Mouse (Mus musculus): ENCODE measurements around the gene Nipa2. TPM values are rescaled to one million over a fixed set of nuclear protein-coding genes. Genes with fewer than 3 reads are reported as not detected.
A peak's percentile ranks its signal among the peaks of the same experiment; 100 is the strongest.

Nipa2 gene
- total RNA-seq (2021), result 10 to 100 TPM; 52.9 to 54.2 TPM
- long read RNA-seq, experiment 1, transcript Nipa2-201 (7 exons, 3,197 nt), result major isoform, 14 of 23 reads
- long read RNA-seq, experiment 1, transcript Nipa2-202 (6 exons, 3,039 nt), result minor isoform, 6 of 23 reads
- long read RNA-seq, experiment 1, partial matches to known transcripts, result 0 of 23 reads
- long read RNA-seq, experiment 1, other reads (novel, unspliced or antisense), result 3 of 23 reads
- long read RNA-seq, experiment 2, transcript Nipa2-202 (6 exons, 3,039 nt), result minor isoform, 6 of 32 reads
- long read RNA-seq, experiment 2, transcript Nipa2-201 (7 exons, 3,197 nt), result major isoform, 18 of 32 reads
- long read RNA-seq, experiment 2, partial matches to known transcripts, result 0 of 32 reads
- long read RNA-seq, experiment 2, other reads (novel, unspliced or antisense), result 8 of 32 reads

DNA sequence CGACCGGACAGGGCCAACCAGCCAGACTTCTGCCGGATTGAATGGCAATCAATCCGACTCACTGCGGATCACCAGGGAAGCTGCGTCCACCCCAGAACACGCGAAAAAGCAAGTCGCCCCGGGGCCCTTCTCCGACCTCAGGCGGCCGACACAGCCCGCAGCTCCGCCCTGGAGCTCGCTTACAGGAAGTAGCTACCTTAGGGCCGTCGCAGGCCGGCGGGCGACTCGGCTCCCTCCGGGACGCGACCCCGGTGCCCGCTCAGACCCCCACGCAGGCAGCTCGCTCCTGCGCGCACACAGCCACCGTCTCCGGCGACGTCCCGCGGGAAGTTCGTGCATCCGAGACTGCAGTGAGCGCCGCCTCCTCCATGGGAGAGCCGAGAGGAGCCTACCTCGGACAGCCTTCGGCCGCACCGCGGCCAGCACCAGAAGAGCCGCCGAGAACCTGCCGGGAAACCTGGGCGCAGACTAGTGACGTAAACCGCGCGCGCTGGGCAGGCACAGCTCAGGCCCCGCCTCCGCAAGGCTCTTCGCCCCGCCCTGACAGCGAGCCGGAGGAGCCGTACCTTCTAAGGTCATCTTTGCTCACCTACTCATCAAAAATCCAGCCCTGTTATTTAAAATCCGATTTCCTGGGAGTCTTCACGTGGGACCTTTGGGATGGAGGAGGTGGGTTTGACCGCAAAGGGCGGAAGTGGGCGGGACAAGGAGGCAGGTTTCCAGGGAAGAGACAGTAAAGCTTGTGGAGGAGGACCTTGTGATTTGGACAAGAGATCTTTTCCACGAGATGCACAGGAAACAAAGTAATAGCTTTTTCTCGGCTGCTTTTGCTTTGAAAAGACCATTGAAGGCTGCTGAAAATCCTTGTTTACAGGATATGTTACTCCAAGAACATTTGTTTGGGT lies at the start of gene Nipa2:
TSS of gene Nipa2 (minus strand) at position 473 of the 905 bp plus-strand sequence.
- peak; percentile 86 to 88 for DNase-seq (ENCODE audit: low spot score in 2 of 2)

DNA sequence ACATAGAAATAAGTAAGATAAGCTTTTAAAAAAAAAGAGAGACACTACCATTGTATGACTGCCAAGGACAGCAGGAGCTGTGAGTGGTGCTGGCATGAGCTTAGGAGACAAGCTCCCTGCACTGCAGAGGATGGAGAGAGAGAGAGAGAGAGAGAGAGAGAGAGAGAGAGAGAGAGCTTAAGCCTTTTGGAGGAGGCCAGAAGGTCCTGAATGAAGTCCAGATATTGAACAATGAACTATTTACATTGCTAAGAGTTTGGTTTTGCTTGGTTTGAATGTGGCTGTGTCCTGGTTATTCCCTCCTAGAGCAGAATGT lies 48.7 kb upstream of the Nipa2 start:
- DNase-seq (ENCODE audit: low spot score in 2 of 2), result no peak

DNA sequence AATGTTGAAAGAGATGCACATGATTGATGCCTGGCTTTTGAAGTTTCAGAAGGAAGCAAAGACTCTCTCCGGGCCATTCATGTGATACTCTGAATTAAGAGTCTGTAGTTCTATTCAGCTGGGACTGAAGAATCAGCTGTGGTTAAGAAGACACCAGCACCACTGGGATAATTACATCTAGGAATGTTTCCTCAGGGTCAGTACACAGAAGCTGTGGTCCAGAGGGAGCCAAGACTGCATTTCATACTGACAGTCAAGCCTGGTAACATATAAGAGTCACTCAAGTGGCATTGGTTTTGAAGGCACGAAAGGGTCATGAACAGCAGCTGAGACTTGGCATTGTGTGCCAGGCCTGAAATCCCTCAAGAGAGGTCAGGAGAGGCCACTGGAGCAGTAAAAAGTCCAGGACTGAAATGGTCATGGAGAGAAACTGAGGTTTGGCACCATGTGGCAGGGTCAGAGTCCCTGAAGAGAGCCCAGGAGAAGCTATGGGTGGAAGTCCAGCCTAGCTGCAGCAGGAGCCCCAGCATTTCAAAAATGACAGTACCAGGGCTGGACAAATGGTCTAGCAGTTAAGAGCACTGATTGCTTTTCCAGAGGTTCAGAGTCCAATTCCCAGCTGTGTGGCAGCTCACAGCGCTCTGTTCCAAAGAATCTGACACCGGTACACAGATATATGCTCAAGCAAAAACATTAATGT lies 48.2 kb upstream of the Nipa2 start:
- DNase-seq (ENCODE audit: low spot score in 2 of 2), result no peak

DNA sequence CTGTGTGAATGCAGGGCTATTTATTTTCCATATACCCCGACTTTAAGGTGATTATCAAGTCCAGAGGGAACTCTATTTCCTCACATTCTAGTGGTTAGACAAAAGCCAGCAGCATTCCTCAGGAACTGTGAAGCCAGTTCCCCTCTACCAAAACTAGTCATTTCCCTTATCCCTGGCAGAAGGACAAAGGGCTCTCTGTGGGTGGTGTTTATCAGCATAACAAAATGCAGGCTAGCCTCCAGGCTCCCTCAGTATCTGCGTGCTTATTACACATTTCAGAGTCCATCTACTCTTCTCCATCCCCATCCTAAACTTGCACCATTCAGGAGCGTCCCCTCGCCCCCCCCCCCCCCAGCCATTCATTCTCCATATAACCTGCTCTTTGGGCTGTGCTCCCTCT lies 36.7 kb upstream of the Nipa2 start:
- no peak for DNase-seq (ENCODE audit: low spot score in 2 of 2)

DNA sequence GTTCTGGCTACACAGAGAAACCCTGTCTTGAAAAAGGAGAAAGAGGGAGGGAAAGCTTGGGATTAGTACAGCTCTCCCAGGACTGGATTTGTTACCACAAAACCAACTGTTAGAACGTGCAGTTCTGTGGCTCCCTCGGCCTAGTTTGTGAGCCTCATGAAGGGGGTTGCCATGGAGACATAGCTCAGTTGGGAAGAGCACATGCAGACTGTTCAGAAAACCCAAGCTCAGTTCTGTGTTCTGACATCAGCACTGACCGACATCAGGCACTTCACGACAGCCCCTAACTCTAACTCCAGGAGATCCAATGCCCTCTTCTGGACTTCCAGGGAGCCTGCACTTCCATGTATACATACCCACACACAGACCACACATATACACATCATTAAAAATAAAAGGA lies 32.7 kb upstream of the Nipa2 start:
- no peak for DNase-seq (ENCODE audit: low spot score in 2 of 2)

DNA sequence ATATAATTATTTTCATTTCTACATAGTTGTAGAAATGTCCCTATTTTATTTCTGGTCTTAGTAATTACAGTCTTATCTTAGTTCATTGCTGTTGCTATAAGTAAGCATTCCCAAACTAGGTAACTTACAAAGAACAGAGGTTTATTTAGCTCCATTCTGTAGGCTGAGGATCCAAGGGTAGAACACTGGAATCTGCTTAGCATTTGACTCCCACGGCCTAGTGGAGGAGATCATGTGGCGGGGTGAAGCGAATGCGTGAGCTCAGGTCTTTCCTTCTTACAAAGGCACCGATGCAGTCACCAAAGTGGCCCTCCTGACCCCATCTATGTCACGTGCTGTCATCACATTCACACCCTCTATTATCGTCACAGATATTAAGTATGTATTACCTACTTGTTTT lies 29.6 kb upstream of the Nipa2 start:
- DNase-seq (ENCODE audit: low spot score in 2 of 2), result no peak

DNA sequence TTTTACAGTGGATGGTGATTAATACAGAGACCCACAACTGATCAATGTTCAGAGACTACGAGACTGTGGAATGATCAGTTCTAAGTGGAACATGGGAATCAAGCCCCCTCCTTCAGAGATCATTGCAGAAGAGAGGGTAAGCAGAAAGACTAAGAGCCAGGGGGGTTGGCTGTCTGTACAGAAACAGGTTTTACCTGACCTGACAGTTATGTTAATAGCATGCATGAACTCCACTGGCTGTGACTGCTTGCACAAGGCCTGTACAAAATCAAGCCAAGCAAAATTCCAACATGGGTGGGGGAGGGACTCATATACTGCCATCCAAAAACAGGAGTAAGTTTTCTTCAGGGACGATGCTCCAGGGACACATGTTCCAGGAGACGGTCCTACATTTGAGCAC lies 28.9 kb upstream of the Nipa2 start:
- DNase-seq (ENCODE audit: low spot score in 2 of 2), result no peak

DNA sequence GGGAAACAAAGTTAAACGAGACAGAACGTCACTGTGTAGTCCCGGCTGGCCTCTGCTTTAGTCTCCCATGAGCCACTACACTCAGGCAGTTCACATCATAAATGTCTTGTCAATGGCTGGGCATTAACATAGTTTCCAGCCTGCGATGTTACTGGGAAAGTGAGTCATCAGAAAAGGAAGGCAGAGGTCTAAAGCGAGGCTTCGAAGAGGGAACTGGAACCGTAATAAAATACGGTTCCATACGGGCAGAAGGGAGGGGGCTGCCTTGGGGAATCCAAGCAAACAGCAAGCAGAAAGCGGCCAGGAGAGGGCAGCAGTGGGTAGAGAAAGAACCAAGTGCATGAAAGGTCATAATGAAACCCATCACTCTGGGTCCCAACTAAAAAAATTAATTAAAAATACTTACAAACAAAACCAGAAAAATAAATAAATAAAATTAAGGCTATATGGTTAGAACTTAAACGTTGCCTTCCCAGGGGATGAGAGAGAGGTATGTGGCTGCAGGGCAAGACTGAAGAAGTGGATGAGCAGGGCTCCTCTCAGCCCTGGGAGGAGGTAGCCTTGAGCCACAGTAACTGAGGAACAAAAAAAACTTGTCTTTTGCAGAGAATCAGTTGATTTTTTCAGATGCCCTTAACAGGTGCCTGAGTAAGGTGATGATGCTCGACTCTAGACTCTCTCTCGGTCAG lies 24.4 kb upstream of the Nipa2 start:
- DNase-seq (ENCODE audit: low spot score in 2 of 2), result peak; percentile 38 to 40

DNA sequence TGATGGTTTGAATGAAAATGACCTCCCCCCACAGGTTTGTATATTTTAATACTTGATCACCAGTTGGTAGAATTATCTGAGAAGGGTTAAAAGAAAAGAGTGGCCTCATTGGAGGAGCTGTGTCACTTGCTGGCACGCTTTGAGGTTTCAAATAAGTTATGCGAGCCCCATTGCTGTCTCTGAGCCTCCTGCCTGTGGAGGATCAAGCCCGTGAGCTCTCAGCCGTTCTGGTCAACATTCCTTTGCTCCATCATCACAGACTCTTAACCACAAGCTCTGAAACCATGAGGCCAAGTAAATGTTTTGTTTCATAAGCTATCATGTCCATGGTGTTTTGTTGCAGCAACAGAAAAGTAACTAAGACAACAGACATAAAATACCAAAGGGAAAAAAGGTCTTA lies 22.5 kb upstream of the Nipa2 start:
- no peak for DNase-seq (ENCODE audit: low spot score in 2 of 2)

DNA sequence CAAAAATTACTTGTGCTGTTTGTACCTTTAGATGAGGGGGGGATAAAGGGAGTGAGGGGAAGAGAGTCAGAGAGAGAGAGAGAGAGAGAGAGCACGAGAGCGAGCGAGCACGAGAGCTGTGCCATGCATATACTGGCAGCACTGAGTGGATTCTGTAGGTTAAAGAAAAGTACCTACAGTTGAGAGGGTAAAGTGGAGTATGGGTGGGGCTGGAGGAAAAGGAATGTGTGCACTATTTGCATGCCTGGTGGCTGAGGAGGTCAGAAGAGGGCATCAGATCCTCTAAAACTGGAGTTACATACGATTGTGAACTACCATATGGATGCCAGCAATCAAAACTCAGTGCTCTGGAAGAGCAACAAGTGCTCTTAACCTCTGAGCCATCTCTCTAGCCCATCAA lies 20.8 kb upstream of the Nipa2 start:
- DNase-seq (ENCODE audit: low spot score in 2 of 2), result no peak

DNA sequence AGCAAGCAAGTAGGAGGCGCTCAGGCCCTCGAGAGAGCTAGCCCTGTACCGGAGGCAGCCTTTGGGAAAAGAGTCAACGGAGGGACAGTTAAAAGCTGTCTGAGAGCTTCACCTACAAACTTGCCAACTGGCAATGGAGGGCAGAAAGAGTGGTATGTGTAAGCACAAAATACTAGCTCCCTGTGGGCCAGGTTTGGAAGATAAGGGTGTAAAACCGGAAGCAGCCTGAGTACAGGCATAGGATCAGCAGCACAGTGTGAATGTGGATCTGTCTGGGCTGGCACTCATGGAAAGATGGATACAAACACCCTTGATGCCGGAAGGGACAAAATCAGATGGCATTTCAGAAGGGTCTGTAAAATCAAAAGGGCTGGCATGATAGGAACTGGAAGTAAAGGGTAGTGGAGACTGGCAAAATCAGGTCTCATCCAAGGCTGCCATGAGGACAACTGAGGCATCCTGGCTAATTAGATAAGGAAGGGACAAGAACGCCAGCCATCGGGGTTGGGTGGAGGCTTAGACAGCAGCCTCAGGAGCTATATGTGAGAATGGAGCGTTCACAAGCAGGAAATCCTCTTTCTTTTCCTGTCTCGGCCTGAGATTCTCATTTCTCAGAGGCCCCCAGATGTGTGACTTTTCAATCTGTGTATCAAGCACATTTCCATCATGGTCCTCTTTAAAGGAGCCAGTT lies 19.9 kb upstream of the Nipa2 start:
- DNase-seq (ENCODE audit: low spot score in 2 of 2), result no peak

DNA sequence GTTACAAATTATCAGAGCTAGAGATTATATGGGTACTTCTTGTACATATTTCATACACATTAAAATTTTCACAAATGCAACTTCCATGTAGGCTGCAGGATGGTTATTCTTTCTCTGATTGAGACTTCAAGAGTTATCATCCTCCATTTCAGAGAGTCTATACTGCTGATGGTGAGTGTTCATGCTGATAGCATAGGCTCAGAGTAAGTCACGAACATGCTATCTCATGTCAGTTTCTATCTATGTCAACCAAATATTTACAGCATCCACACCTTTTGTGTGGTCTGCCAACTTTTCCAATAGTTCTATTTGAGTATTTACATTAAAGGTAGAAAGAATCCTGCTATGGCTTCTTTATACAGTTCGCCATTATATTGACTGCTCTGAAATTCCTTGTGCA lies 19.2 kb upstream of the Nipa2 start:
- DNase-seq (ENCODE audit: low spot score in 2 of 2), result no peak

DNA sequence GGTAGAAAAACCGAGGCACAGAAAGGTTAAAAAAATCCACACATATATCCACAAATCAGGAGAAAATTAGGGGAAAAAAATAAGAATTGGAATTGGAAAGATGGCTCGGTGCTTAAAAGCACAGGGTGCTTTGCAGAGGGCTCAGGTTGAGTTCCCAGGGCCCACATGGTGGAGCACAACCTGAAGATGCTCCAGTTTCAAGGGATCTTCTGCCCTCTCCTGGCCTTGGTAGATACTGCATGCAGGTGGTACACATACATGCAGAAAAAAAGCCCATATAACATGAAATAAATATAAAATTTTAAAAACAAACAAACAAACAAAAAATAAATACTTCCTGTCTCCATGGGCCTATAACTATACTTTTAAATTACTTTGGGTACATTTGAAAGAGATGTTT lies 12.2 kb upstream of the Nipa2 start:
- DNase-seq (ENCODE audit: low spot score in 2 of 2), result no peak

DNA sequence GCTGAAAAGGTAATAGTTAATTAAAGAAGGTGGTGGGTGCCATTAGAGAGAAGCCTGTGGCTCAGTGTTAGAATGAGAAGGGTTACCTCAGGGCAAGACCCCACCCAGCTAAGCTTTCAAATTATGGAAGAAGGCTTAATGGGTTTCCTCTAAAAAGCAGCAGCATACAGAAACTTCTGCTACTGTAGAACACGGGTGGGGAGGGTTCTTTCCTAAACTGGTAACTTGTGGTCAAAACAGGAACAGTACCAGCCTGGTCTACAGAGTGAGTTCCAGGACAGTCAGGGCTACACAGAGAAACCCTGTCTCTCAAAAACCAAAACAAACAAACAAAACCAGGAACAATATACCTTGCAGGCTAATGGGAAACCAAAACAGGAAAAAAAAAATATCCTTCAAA lies 7.1 kb upstream of the Nipa2 start:
- no peak for DNase-seq (ENCODE audit: low spot score in 2 of 2)

DNA sequence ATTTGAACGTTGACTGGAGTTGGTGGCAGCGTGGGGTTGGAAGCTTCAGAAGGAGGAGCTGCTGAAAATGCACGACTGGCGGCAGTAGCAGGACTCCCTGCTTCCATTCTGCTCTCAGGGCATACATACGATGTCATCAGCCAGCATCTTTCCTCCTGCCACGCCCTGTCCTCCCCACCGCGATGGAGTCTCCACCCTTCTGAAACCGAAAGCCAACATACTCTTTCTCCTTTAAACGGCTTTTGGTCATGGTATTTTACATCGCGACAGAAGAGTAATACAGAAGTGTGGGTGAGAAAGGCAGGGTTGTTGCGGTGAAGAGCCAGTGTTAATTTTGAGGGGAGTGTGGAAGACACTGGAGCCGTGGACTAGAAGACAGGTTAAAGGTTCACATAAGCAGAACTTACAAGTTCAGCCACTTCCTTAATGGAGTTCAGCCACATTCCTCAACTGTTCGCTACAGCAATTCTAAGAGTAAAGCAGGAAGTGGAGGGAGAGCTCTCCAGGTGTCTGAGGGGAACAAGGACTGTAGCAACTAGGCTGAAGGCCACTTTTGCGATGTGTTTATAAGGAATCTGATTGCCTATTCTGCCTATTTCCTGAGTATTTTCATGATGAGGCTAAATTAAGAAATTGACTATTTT lies 6.1 kb upstream of the Nipa2 start:
- no peak for DNase-seq (ENCODE audit: low spot score in 2 of 2)

DNA sequence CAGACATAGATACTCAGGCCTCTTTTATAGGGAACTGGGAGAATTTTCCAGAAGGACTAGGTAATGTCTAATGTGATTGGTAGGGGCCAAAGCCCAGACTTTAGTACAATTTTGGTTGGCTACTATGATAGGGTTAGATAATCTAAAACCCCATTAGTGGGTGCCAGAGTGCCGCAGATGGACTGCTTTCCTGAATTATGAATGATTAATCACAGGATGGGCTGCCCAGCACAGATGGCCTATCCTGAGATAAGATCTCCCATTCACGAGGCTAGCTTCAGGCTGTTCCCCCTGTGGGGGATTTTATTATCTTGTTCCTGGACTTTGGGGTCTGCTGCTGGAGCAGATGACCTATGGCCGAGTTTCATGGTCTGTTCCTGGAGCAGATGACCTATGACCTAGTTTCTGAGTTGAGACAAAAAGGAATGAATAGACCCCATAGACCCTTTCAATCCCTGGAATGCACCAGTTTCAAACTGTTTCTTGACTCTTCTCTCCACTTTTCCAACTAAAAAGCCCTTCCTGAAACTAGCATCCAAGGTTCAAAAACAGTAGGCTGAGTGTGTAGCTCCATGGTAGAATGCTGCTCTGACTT lies 4.7 kb upstream of the Nipa2 start:
- no peak for DNase-seq (ENCODE audit: low spot score in 2 of 2)

DNA sequence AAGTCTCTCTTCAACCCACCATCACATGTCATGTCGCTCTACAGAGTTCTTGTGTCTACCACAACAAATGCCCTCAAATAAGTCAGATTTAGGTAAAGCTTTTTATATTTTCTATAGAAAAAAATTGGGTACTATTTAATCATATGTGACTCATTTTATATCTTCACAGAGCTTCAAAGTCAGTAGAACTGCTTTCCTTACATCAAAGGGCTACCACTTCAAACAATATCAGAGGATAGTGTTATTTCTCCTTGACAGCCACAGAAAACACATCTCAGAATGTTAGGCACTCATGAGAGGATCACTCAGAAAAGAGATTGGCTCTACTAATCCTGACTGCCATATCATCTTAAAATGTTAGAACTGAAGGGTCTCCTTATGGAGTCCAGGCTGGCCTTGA lies 1.8 kb downstream of the Nipa2 start:
- no peak for DNase-seq (ENCODE audit: low spot score in 2 of 2)

DNA sequence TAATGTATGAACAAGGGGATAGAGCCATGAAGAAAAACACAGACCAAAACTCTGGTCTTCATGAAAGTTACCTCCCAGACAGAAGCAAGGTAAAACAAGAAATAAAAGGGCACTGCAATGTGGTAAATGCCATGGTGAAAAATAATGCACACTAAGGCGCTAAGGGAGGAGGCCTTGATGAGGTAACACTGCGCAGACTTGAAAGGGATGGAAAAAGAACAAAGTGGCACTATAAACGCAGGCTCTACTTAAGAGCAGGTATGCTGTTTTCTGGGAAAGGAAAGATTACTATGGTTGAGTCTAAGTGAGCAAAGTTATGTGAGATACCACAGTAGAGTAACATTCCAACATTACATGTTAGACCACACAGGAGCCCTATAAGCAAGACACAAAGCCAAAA lies 2.5 kb downstream of the Nipa2 start:
- no peak for DNase-seq (ENCODE audit: low spot score in 2 of 2)

DNA sequence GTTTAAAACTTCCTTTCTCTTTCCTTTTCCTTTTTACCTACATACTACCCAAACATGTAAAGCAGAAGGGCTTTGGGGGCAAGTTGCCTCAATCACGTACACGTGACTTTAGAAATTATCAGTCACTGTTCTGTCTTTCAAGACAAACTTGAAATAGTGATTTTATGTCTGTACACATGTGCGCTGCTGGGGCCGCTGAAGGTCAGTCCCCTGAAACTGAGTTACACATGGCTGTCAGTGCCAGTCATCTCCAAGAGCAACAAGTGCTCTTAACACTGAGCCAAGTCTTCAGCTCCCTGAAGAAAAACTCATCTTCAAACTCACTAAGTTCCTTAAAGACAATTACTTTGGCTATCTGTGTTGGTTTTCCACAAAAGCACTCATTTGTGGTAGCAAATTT lies 4.4 kb downstream of the Nipa2 start:
- no peak for DNase-seq (ENCODE audit: low spot score in 2 of 2)

DNA sequence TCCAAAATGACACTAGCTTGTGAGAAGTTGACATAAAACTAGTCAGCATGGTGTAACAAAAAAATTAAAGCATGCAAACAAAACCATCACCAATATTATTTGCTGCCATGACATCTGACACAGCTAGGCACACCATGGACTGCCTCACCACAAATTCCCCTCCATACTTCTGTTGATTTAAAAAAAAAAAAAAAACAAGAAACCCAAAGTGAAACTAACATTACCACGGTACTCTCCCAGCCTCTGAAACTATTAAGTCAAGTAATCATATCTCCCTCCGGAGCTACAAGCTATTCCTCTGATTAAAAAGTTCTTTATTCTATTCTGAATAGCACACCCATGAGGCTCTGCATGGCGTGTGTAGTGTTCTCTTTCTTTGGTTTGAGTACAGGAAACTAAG lies 5.1 kb downstream of the Nipa2 start:
- no peak for DNase-seq (ENCODE audit: low spot score in 2 of 2)

Data from adrenal gland, postnatal 4 days (tissue).